Mouse (Mus musculus) embryonic facial prominence, embryonic 11.5 days (tissue): ENCODE measurements at regions not wholly inside any gene's neighbourhood (a gene's known extent, or its start where the extent isn't known, plus 50 kb on each side); places are given as distances from the start of the nearest gene placed in this dataset.

Source experiments
- ATAC-seq: fragments of 200-750 bp; cut with Nextera tagmentation; replicated peaks from 2 replicates; pipeline ENCODE4 v1.8.0; 2017; ENCODE audit warnings: low read depth; ENCODE audit not compliant: insufficient number of reproducible peaks, low FRiP score, low TSS enrichment
- DNase-seq: peaks from one replicate; pipeline ENCODE4 v3.0.0-alpha.2; 2015; ENCODE audit warnings: low spot score
- H3K27ac ChIP-seq: fragments of 300-500 bp; sonication (generic); replicated peaks from 2 replicates; pipeline ENCODE4 v1.5.1; 2014; ENCODE audit warnings: mild to moderate bottlenecking, low read depth, low read length, control low read depth
- H3K27me3 ChIP-seq: fragments of 300-500 bp; sonication (generic); 2 replicates; pipeline ENCODE4 v1.6.1; 2014; ENCODE audit warnings: mild to moderate bottlenecking, low read length, moderate library complexity, mixed read lengths; ENCODE audit not compliant: control insufficient read depth, insufficient read depth
- H3K36me3 ChIP-seq: fragments of 300-500 bp; sonication (generic); replicated peaks from 2 replicates; pipeline ENCODE4 v1.6.1; 2014; ENCODE audit warnings: low read depth, mild to moderate bottlenecking, low read length, moderate library complexity, mixed read lengths; ENCODE audit not compliant: control insufficient read depth, insufficient read depth
- H3K4me1 ChIP-seq: fragments of 300-500 bp; sonication (generic); 2 replicates; pipeline ENCODE4 v1.6.1; 2014; ENCODE audit warnings: low read length, mixed read lengths; ENCODE audit not compliant: control insufficient read depth, insufficient read depth
- H3K4me2 ChIP-seq: fragments of 300-500 bp; sonication (generic); 2 replicates; pipeline ENCODE4 v1.6.1; 2014; ENCODE audit warnings: low read depth, mild to moderate bottlenecking, control low read depth, low read length, moderate library complexity
- H3K4me3 ChIP-seq: fragments of 300-500 bp; sonication (generic); 2 replicates; pipeline ENCODE4 v1.5.1; 2014; ENCODE audit warnings: low read depth, low read length, control low read depth
- H3K9ac ChIP-seq: fragments of 300-500 bp; sonication (generic); replicated peaks from 2 replicates; pipeline ENCODE4 v1.6.1; 2014; ENCODE audit warnings: mild to moderate bottlenecking, control low read depth, low read length
- H3K9me3 ChIP-seq: fragments of 300-500 bp; sonication (generic); replicated peaks from 2 replicates; pipeline ENCODE4 v1.6.1; 2016; ENCODE audit warnings: mild to moderate bottlenecking, low read length, inconsistent platforms, mixed read lengths; ENCODE audit not compliant: control insufficient read depth
- WGBS: fragments of 180-500 bp; shearing (Covaris S2); extraction: QIAGEN DNeasy Blood & Tissue Kit; methylation state at CpG from one replicate; pipeline ENCODE4 v1.1.7; 2014; 5-methylcytosine and 5-hydroxymethylcytosine counted together

GRCm38 (mm10) chr4:55973706-55974105 lies 441.4 kb upstream of the Klf4 start:
- 87% methylated on average over 1 of the region's 1 CpGs for WGBS
- no peaks in the 10 kb centered on the region for H3K4me1 ChIP-seq
- H3K4me2 ChIP-seq: no peak overlapping the region
- no peaks in the 10 kb centered on the region for H3K9me3 ChIP-seq
- no peak overlapping the region for H3K27ac ChIP-seq
- no peaks in the 10 kb centered on the region for H3K27me3 ChIP-seq
- H3K36me3 ChIP-seq: no peaks in the 10 kb centered on the region
- ATAC-seq: no peak
- H3K9ac ChIP-seq: no peak overlapping the region
- no peak overlapping the region for H3K4me3 ChIP-seq
- DNase-seq: no peak

- WGBS: 83% methylated on average over 7 of the region's 7 CpGs
- Histone ChIP-seq H3K27me3 (no peaks in the 10 kb centered on the region), H3K9ac (no peak overlapping the region), H3K36me3 (no peaks in the 10 kb centered on the region), H3K4me2 (no peak overlapping the region), H3K4me3 (no peak overlapping the region), H3K27ac (no peak overlapping the region), H3K9me3 (no peaks in the 10 kb centered on the region), H3K4me1 (no peaks in the 10 kb centered on the region)
- DNase-seq: no peak
- ATAC-seq: no peak
These were observed 440.1 kb upstream of the Klf4 start for GRCm38 (mm10) chr4:55972235-55972819.

DNA sequence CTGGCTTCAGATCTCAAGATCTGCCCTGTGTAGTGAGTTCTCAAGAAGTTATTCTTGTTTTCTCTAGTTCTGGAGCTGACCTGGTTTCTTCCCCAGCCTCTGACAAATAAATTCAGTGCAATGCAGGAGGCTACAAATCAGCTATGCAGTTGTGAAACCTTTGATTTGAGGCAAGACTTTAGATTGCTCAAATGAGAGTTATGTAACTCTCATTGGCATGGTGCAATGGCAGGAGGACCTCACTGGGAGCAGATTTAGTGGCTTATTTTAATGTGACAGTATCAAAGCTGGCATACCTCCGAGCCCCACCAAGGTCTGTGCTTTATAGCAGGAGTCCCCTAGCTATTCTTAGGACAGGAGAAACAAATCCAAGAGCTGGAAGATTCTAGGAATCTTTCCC lies 427.8 kb upstream of the Klf4 start:
- H3K27me3 ChIP-seq: no peaks in the 10 kb centered on the region
- no peak for ATAC-seq
- no peaks in the 10 kb centered on the region for H3K4me1 ChIP-seq
- H3K4me3 ChIP-seq: no peak overlapping the region
- DNase-seq: no peak
- no peak overlapping the region for H3K9ac ChIP-seq
- no peaks in the 10 kb centered on the region for H3K9me3 ChIP-seq
- H3K4me2 ChIP-seq: no peak overlapping the region
- 89% methylated on average over 1 of the region's 1 CpGs for WGBS
- no peaks in the 10 kb centered on the region for H3K36me3 ChIP-seq
- H3K27ac ChIP-seq: no peak overlapping the region

DNA sequence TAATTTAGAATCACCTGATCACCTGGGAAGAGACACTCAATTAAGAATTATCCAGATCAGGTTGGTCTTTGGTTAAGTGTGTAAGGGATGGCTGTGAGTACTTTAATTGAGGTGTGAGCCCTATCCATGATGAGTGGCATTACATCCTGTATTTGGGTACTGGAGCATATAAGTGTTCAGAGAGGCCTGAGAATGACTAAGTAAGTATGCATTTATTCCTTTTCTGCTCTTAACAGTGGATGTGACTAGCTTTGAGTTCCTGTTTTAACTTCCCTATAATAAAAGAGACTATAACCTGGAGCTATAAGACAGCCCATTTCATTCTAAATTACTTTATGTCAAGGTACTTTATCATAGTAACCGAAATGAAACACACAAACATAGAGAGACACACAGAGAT lies 421.4 kb upstream of the Klf4 start:
- Histone ChIP-seq H3K4me1 (no peaks in the 10 kb centered on the region), H3K4me2 (no peak overlapping the region)
- ATAC-seq: no peak

DNA sequence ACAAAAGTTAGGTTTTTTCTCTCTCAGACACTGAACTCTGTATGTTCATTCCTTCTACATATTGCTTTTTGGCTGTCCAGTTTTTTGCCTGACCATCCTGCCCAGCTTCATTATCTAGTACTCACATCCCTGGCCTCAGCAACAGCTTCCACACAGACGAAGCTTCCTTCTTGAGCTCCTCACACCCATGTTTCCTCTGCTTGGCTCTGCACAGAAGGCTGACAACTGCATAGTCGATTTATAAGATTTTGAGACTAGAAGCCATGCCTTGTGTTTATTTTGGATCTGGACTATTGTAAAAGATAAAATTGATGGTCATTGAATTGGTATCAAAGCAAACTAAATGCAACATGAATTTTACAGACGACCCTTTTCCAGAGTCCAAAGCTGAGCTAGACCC lies 420.0 kb upstream of the Klf4 start:
- no peaks in the 10 kb centered on the region for H3K9me3 ChIP-seq
- H3K4me3 ChIP-seq: no peak overlapping the region
- 89% methylated on average over 3 of the region's 3 CpGs for WGBS

More for the DNA sequence above, 421.4 kb upstream of the Klf4 start:
- Histone ChIP-seq H3K9ac (no peak overlapping the region), H3K4me3 (no peak overlapping the region), H3K27me3 (no peaks in the 10 kb centered on the region), H3K9me3 (no peaks in the 10 kb centered on the region), H3K27ac (no peak overlapping the region), H3K36me3 (no peaks in the 10 kb centered on the region)
- no peak for DNase-seq
- 91% methylated on average over 1 of the region's 1 CpGs for WGBS

DNA sequence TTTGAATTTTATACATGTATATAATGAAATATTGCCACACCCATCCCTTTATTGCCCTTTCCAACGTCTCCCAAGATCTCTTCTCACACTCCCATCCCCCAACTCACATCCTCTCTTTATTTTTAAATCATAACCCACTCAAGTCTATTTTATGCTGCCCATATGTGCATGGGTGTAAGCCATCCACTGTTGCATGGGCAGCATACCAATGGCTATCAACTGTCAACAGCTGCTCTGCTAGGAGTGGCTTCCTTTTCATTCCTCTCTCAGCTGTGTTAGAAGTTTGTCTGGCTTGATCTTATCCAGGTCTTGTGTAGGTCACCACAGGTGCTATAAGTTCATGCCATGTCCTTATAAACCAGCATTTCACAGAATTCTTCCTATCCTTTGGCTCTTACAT lies 409.2 kb upstream of the Klf4 start:
- no peak overlapping the region for H3K27ac ChIP-seq
- WGBS: 53% methylated on average over 1 of the region's 1 CpGs
- no peak overlapping the region for H3K9ac ChIP-seq
- no peak overlapping the region for H3K4me2 ChIP-seq
- no peak for ATAC-seq
- no peaks in the 10 kb centered on the region for H3K9me3 ChIP-seq
- no peak overlapping the region for H3K4me3 ChIP-seq
- DNase-seq: no peak
- H3K36me3 ChIP-seq: no peaks in the 10 kb centered on the region
- no peaks in the 10 kb centered on the region for H3K4me1 ChIP-seq
- H3K27me3 ChIP-seq: no peaks in the 10 kb centered on the region

More for the DNA sequence above, 420.0 kb upstream of the Klf4 start:
- DNase-seq: no peak
- no peak for ATAC-seq
- Histone ChIP-seq H3K4me2 (no peak overlapping the region), H3K4me1 (no peaks in the 10 kb centered on the region), H3K36me3 (no peaks in the 10 kb centered on the region), H3K9ac (no peak overlapping the region), H3K27ac (no peak overlapping the region), H3K27me3 (no peaks in the 10 kb centered on the region)

DNA sequence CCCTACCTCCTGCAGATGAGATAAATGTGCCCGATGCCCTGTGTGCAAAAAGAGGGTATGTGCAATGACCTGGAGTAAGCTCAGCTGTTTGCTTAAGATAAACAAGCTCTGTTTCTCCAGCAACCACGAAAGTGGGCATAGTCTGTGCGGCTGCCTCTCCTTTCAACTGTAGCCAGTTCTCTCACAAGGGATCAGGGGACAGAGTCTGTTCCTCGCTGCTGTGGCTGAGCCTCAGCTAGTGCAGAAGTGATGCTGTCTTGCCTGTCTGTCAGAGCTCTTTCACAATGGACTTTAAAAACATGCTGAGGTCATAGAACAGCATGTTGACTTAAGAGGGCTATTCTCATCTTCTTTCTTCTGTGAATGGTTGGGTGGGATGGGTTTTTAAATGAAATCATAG lies 406.1 kb upstream of the Klf4 start:
- Histone ChIP-seq H3K9ac (no peak overlapping the region), H3K27ac (no peak overlapping the region), H3K4me3 (no peak overlapping the region), H3K4me1 (no peaks in the 10 kb centered on the region), H3K36me3 (no peaks in the 10 kb centered on the region), H3K27me3 (no peaks in the 10 kb centered on the region), H3K4me2 (no peak overlapping the region), H3K9me3 (no peaks in the 10 kb centered on the region)
- no peak for DNase-seq
- ATAC-seq: no peak
- WGBS: 78% methylated on average over 4 of the region's 4 CpGs

- no peak overlapping the region for H3K4me3 ChIP-seq
These were observed 405.6 kb upstream of the Klf4 start for GRCm38 (mm10) chr4:55937833-55938232.

More at GRCm38 (mm10) chr4:55937833-55938232, 405.6 kb upstream of the Klf4 start:
- no peak for DNase-seq
- Histone ChIP-seq H3K9ac (no peak overlapping the region), H3K4me2 (no peak overlapping the region), H3K27me3 (no peaks in the 10 kb centered on the region), H3K4me1 (no peaks in the 10 kb centered on the region), H3K36me3 (no peaks in the 10 kb centered on the region), H3K27ac (no peak overlapping the region), H3K9me3 (no peaks in the 10 kb centered on the region)
- WGBS: 79% methylated on average over 1 of the region's 1 CpGs
- no peak for ATAC-seq
